Mouse (Mus musculus) limb, embryonic 14.5 days (tissue): ENCODE measurements around the gene Mrvi1. TPM values are rescaled to one million over a fixed set of nuclear protein-coding genes. Genes with fewer than 3 reads are reported as not detected.

Experiments
- ATAC-seq: fragments of 200-750 bp; cut with Nextera tagmentation; 2 replicates; pipeline ENCODE4 v1.8.0; 2017; ENCODE audit warnings: low read depth, moderate number of reproducible peaks, moderate TSS enrichment; ENCODE audit not compliant: low FRiP score
- DNase-seq: peaks from one replicate; pipeline ENCODE4 v3.0.0-alpha.2; 2015; ENCODE audit warnings: low spot score
- H3K27ac ChIP-seq: fragments of 300-500 bp; sonication (generic); replicated peaks from 2 replicates; pipeline ENCODE4 v1.5.1; 2014; ENCODE audit warnings: low read depth, mild to moderate bottlenecking, low read length, moderate library complexity, mixed read lengths
- H3K27me3 ChIP-seq: fragments of 300-500 bp; sonication (generic); 2 replicates; pipeline ENCODE4 v1.6.1; 2014; ENCODE audit warnings: low read length, mixed read lengths; ENCODE audit not compliant: control insufficient read depth, insufficient read depth
- H3K36me3 ChIP-seq: fragments of 300-500 bp; sonication (generic); 2 replicates; pipeline ENCODE4 v1.6.1; 2014; ENCODE audit warnings: mild to moderate bottlenecking, low read length, moderate library complexity, mixed read lengths; ENCODE audit not compliant: control insufficient read depth, insufficient read depth
- H3K4me1 ChIP-seq: fragments of 300-500 bp; sonication (generic); 2 replicates; pipeline ENCODE4 v1.6.1; 2014; ENCODE audit warnings: antibody characterized with exemption, low read length, mixed read lengths; ENCODE audit not compliant: control insufficient read depth, insufficient read depth
- H3K4me2 ChIP-seq: fragments of 300-500 bp; sonication (generic); replicated peaks from 2 replicates; pipeline ENCODE4 v1.6.1; 2014; ENCODE audit warnings: low read depth, mild to moderate bottlenecking, low read length, moderate library complexity; ENCODE audit not compliant: severe bottlenecking
- H3K4me3 ChIP-seq: fragments of 300-500 bp; sonication (generic); replicated peaks from 2 replicates; pipeline ENCODE4 v1.5.1; 2014; ENCODE audit warnings: low read length
- H3K9ac ChIP-seq: fragments of 300-500 bp; sonication (generic); 2 replicates; pipeline ENCODE4 v1.6.1; 2014; ENCODE audit warnings: mild to moderate bottlenecking, low read depth, low read length, moderate library complexity; ENCODE audit not compliant: severe bottlenecking
- H3K9me3 ChIP-seq: fragments of 300-500 bp; sonication (generic); 2 replicates; pipeline ENCODE4 v1.6.1; 2016; ENCODE audit warnings: low read length; ENCODE audit not compliant: control insufficient read depth
- POLR2A ChIP-seq: fragments of 200-500 bp; IDR thresholded peaks from 2 replicates; pipeline ENCODE4 v1.8.0; 2012; ENCODE audit warnings: inconsistent platforms, mild to moderate bottlenecking, moderate library complexity, borderline replicate concordance; ENCODE audit not compliant: insufficient read depth, insufficient read length; ENCODE audit errors: extremely low read depth
- WGBS: fragments of 180-500 bp; shearing (Covaris S2); extraction: QIAGEN DNeasy Blood & Tissue Kit; methylation state at CpG from one replicate; pipeline ENCODE4 v1.1.7; 2014; 5-methylcytosine and 5-hydroxymethylcytosine counted together
- polyA plus RNA-seq, 2 experiments: library from polyadenylated mRNA; depleted of rRNA in 1 of 2; stranded (reverse) in 1 of 2; unstranded in 1 of 2; fragments of >200 nt; fragmentation: Nextera tagmentation in 1 of 2; extraction: Ambion mirVana in 1 of 2; gene quantifications; 2 replicates each; pipeline versions ENCODE4 v1.2.1 to v1.2.3; 2012 to 2014

Gene Mrvi1
- polyA plus RNA-seq, 2 experiments = 1.0 to 1.2 TPM

- Histone ChIP-seq H3K27ac (no peak overlapping the region), H3K9ac (no peak overlapping the region), H3K27me3 (no peaks in the 10 kb centered on the region), H3K4me3 (no peak overlapping the region), H3K4me2 (no peak overlapping the region), H3K9me3 (no peaks in the 10 kb centered on the region), H3K36me3 (no peaks in the 10 kb centered on the region), H3K4me1 (peaks cover 6% of the 10 kb centered on the region)
- DNase-seq (no peak), ATAC-seq (no peak)
- TF ChIP-seq POLR2A = no peak
- WGBS = 84% methylated on average over 7 of the region's 7 CpGs
Observed at GRCm38 (mm10) chr7:110977699-110978392, 4.4 kb downstream of the Mrvi1 start.

GRCm38 (mm10) chr7:110973450-110973849, 8.8 kb downstream of the Mrvi1 start:
- DNase-seq (no peak), ATAC-seq (no peak)
- no peaks in the 10 kb centered on the region for H3K27me3 ChIP-seq
- no peaks in the 10 kb centered on the region for H3K4me1 ChIP-seq
- H3K9ac ChIP-seq = no peak overlapping the region
- TF ChIP-seq POLR2A = no peak
- H3K36me3 ChIP-seq = no peaks in the 10 kb centered on the region
- no peak overlapping the region for H3K4me2 ChIP-seq
- no peaks in the 10 kb centered on the region for H3K9me3 ChIP-seq
- no peak overlapping the region for H3K4me3 ChIP-seq
- H3K27ac ChIP-seq = no peak overlapping the region
- WGBS = 52% methylated on average over 4 of the region's 4 CpGs

- H3K4me3 ChIP-seq = no peak overlapping the region
- no peak overlapping the region for H3K4me2 ChIP-seq
- ATAC-seq (no peak), DNase-seq (no peak)
- 73% methylated on average over 2 of the region's 2 CpGs for WGBS
- H3K4me1 ChIP-seq = no peaks in the 10 kb centered on the region
- no peaks in the 10 kb centered on the region for H3K9me3 ChIP-seq
- H3K9ac ChIP-seq = no peak overlapping the region
- no peaks in the 10 kb centered on the region for H3K36me3 ChIP-seq
- no peak for TF ChIP-seq POLR2A
- no peaks in the 10 kb centered on the region for H3K27me3 ChIP-seq
- H3K27ac ChIP-seq = no peak overlapping the region
Observed at GRCm38 (mm10) chr7:110972796-110973195, 9.5 kb downstream of the Mrvi1 start.

GRCm38 (mm10) chr7:110967373-110967772, 14.9 kb downstream of the Mrvi1 start:
- Histone ChIP-seq H3K4me3 (no peak overlapping the region), H3K9me3 (no peaks in the 10 kb centered on the region), H3K27me3 (no peaks in the 10 kb centered on the region), H3K4me1 (no peaks in the 10 kb centered on the region), H3K4me2 (no peak overlapping the region), H3K27ac (no peak overlapping the region), H3K36me3 (no peaks in the 10 kb centered on the region), H3K9ac (no peak overlapping the region)
- WGBS = 80% methylated on average over 4 of the region's 4 CpGs
- TF ChIP-seq POLR2A = no peak
- ATAC-seq = no peak
- no peak for DNase-seq

GRCm38 (mm10) chr7:110966853-110967252, 15.4 kb downstream of the Mrvi1 start:
- no peaks in the 10 kb centered on the region for H3K27me3 ChIP-seq
- no peaks in the 10 kb centered on the region for H3K4me1 ChIP-seq
- 92% methylated on average over 5 of the region's 5 CpGs for WGBS
- ATAC-seq = no peak
- no peak for TF ChIP-seq POLR2A
- H3K9me3 ChIP-seq = no peaks in the 10 kb centered on the region
- H3K4me3 ChIP-seq = no peak overlapping the region
- no peaks in the 10 kb centered on the region for H3K36me3 ChIP-seq
- no peak overlapping the region for H3K9ac ChIP-seq
- no peak for DNase-seq
- no peak overlapping the region for H3K27ac ChIP-seq
- H3K4me2 ChIP-seq = no peak overlapping the region

- no peak overlapping the region for H3K27ac ChIP-seq
- no peak overlapping the region for H3K4me3 ChIP-seq
- H3K27me3 ChIP-seq = no peaks in the 10 kb centered on the region
- ATAC-seq = no peak
- no peaks in the 10 kb centered on the region for H3K4me1 ChIP-seq
- H3K36me3 ChIP-seq = no peaks in the 10 kb centered on the region
- DNase-seq = no peak
- no peaks in the 10 kb centered on the region for H3K9me3 ChIP-seq
- H3K9ac ChIP-seq = no peak overlapping the region
- H3K4me2 ChIP-seq = no peak overlapping the region
- TF ChIP-seq POLR2A = no peak
- whole genome bisulfite sequencing = 87% methylated on average over 3 of the region's 3 CpGs
Observed at GRCm38 (mm10) chr7:110965387-110965786, 16.9 kb downstream of the Mrvi1 start.
